9 mouse cellular contexts compared by ENCODE assay signal in the genomic region with DNA sequence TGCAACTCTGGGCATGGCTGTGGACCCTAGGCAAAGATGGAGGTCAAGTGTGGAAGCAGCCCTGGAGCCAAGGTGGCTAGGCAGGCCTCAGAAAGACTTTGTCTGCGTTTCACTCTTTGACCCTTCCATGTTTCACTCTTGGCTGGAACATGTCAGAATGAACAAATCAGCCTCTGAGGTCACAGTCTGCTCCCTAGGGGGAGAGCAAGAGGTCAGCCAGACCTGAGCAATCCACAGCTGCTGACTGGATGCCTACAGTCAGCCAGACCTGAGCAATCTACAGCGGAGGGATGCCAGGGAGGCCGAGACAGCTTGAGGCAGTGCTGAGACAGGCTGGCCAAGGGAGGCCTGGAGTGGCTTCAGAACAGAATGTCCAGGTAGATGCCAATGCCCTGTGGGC. TPM values are rescaled to one million over a fixed set of nuclear protein-coding genes. Genes with fewer than 3 reads are reported as not detected.
DNase-seq lines count a peak whose midpoint lies in the region; ATAC-seq lines count a peak whose summit lies in the region.
"Had no signal": no experiment of that assay in that cellular context is flagged by ENCODE, and none has a peak within 500 bp of the region (broad histone marks: within the 10 kb centered on the region; RNA-seq: fewer than 3 reads in every experiment).

No protein-coding gene starts in this region.

- H3K9ac ChIP-seq in midbrain, embryonic 11.5 days (ENCODE audit: low read length), result no peak overlapping the region
- no peak overlapping the region for H3K9ac ChIP-seq in midbrain, embryonic 15.5 days
- H3K9ac ChIP-seq: hindbrain, embryonic 13.5 days had no signal

- H3K4me2 ChIP-seq in midbrain, embryonic 11.5 days, result no peak overlapping the region
- H3K4me2 ChIP-seq in midbrain, embryonic 15.5 days, result no peak overlapping the region
- H3K4me2 ChIP-seq: hindbrain, embryonic 13.5 days had no signal

- DNase-seq in midbrain, embryonic 11.5 days (ENCODE audit: low spot score, missing footprints), result peak; percentile 75
- DNase-seq in embryo, embryonic 9.5 days (ENCODE audit: extremely low spot score), result peak; percentile 59
- peak; percentile 91 for DNase-seq in kidney, adult 9 months
- DNase-seq in testis, postnatal 14 days (ENCODE audit: low spot score), result peak; percentile 51
- no peak for DNase-seq in frontal cortex, postnatal 10 days (ENCODE audit: low spot score in 2 of 2)
- no peak for DNase-seq in layer of hippocampus, adult 8-10 months (ENCODE audit: low spot score in 2 of 2)

- no peak overlapping the region for H3K27ac ChIP-seq in midbrain, embryonic 11.5 days (ENCODE audit: low read depth, low read length)
- no peak overlapping the region for H3K27ac ChIP-seq in midbrain, embryonic 15.5 days
- H3K27ac ChIP-seq: hindbrain, embryonic 13.5 days; macrophage had no signal

- no peaks in the 10 kb centered on the region; the same call in 1 of the 2 replicates for H3K9me3 ChIP-seq in midbrain, embryonic 11.5 days (ENCODE audit: control insufficient read depth, low read length)
- H3K9me3 ChIP-seq in midbrain, embryonic 15.5 days, result no peaks in the 10 kb centered on the region
- H3K9me3 ChIP-seq: hindbrain, embryonic 13.5 days had no signal

- 75% methylated on average over 3 of the region's 3 CpGs for WGBS in midbrain, embryonic 11.5 days
- 69% methylated on average over 3 of the region's 3 CpGs for WGBS in midbrain, embryonic 15.5 days

- ATAC-seq in midbrain, embryonic 11.5 days (ENCODE audit: low FRiP score), result no peak
- no peak for ATAC-seq in midbrain, embryonic 15.5 days (replicated peaks)

- H3K4me3 ChIP-seq in midbrain, embryonic 11.5 days (ENCODE audit: low read depth, low read length), result no peak overlapping the region
- no peak overlapping the region for H3K4me3 ChIP-seq in midbrain, embryonic 15.5 days
- H3K4me3 ChIP-seq: hindbrain, embryonic 13.5 days had no signal

- no peaks in the 10 kb centered on the region for H3K36me3 ChIP-seq in midbrain, embryonic 11.5 days (ENCODE audit: control insufficient read depth, insufficient read depth, low read length)
- H3K36me3 ChIP-seq in midbrain, embryonic 15.5 days (replicated peaks), result no peaks in the 10 kb centered on the region
- H3K36me3 ChIP-seq: hindbrain, embryonic 13.5 days had no signal

- no peaks in the 10 kb centered on the region for H3K27me3 ChIP-seq in midbrain, embryonic 11.5 days (ENCODE audit: control insufficient read depth, insufficient read depth, low read length)
- H3K27me3 ChIP-seq in midbrain, embryonic 15.5 days (replicated peaks), result no peaks in the 10 kb centered on the region
- H3K27me3 ChIP-seq: hindbrain, embryonic 13.5 days had no signal

- H3K4me1 ChIP-seq in midbrain, embryonic 11.5 days (ENCODE audit: control insufficient read depth, insufficient read depth, low read length), result no peaks in the 10 kb centered on the region
- H3K4me1 ChIP-seq in midbrain, embryonic 15.5 days, result no peaks in the 10 kb centered on the region
- H3K4me1 ChIP-seq: hindbrain, embryonic 13.5 days had no signal

RNA-seq across cellular contexts. Expression of gene Dpep1, which starts 4.7 kb away (rescaled TPM):
- 1.7 and 2.2 TPM in 2 replicates for polyA plus RNA-seq in midbrain, embryonic 11.5 days (2014; fragmentation: Nextera tagmentation; extraction: Ambion mirVana)
- 0.13 and 0.19 TPM in 2 replicates for polyA plus RNA-seq in midbrain, embryonic 15.5 days (2015; fragmentation: Nextera tagmentation; extraction: Ambion mirVana)
- under 1 TPM in 1 of 4 experiments, not detected in 3; 0.45 TPM for total RNA-seq in layer of hippocampus, adult 8-10 months (2022)
- polyA plus RNA-seq: macrophage had no signal

RNA-seq across cellular contexts. Expression of gene Sult5a1, which starts 23.3 kb away (rescaled TPM):
- polyA plus RNA-seq in midbrain, embryonic 11.5 days (2014; fragmentation: Nextera tagmentation; extraction: Ambion mirVana), result 2.9 and 3.2 TPM in 2 replicates
- polyA plus RNA-seq in midbrain, embryonic 15.5 days (2015; fragmentation: Nextera tagmentation; extraction: Ambion mirVana), result 1.6 and 2.1 TPM in 2 replicates
- 1 to 10 TPM; 1.7 to 3.1 (median 1.9) TPM for total RNA-seq in layer of hippocampus, adult 8-10 months (2022)
- polyA plus RNA-seq: macrophage had no signal

RNA-seq across cellular contexts. Expression of gene Chmp1a, which starts 31.2 kb away (rescaled TPM):
- polyA plus RNA-seq in midbrain, embryonic 11.5 days (2014; fragmentation: Nextera tagmentation; extraction: Ambion mirVana), result 92.7 and 104 TPM in 2 replicates
- 227 and 235 TPM in 2 replicates for polyA plus RNA-seq in midbrain, embryonic 15.5 days (2015; fragmentation: Nextera tagmentation; extraction: Ambion mirVana)
- total RNA-seq in layer of hippocampus, adult 8-10 months (2022), result 100 to 1,000 TPM in 3 of 4 experiments, 10 to 100 TPM in 1; 95.9 to 131 (median 123) TPM

RNA-seq across cellular contexts. Expression of gene Spata33, which starts 31.2 kb away (rescaled TPM):
- polyA plus RNA-seq in midbrain, embryonic 11.5 days (2014; fragmentation: Nextera tagmentation; extraction: Ambion mirVana), result 5.9 and 6.0 TPM in 2 replicates
- 8.0 and 8.1 TPM in 2 replicates for polyA plus RNA-seq in midbrain, embryonic 15.5 days (2015; fragmentation: Nextera tagmentation; extraction: Ambion mirVana)
- total RNA-seq in layer of hippocampus, adult 8-10 months (2022), result 1 to 10 TPM; 5.5 to 9.7 (median 6.6) TPM

RNA-seq across cellular contexts. Expression of gene Cdk10, which starts 43.3 kb away (rescaled TPM):
- 30.9 and 34.3 TPM in 2 replicates for polyA plus RNA-seq in midbrain, embryonic 11.5 days (2014; fragmentation: Nextera tagmentation; extraction: Ambion mirVana)
- 52.6 and 55.0 TPM in 2 replicates for polyA plus RNA-seq in midbrain, embryonic 15.5 days (2015; fragmentation: Nextera tagmentation; extraction: Ambion mirVana)
- total RNA-seq in layer of hippocampus, adult 8-10 months (2022), result 100 to 1,000 TPM in 1 of 4 experiments, 10 to 100 TPM in 3; 84.5 to 112 (median 94.1) TPM

Comparison
In these comparisons a context has a peak if more than half of its experiments do, and no peak if none do; other contexts are left out.
1. DNase-seq: peak in midbrain, embryonic 11.5 days (single experiment), embryo, embryonic 9.5 days (single experiment), kidney, adult 9 months (single experiment) and testis, postnatal 14 days (single experiment); none in frontal cortex, postnatal 10 days (0 of 2) and layer of hippocampus, adult 8-10 months (0 of 2).